Mouse (Mus musculus) heart, postnatal 10 days (tissue): ENCODE results near the gene Unc93a. TPM values are rescaled to one million over a fixed set of nuclear protein-coding genes. Genes with fewer than 3 reads are reported as not detected.
"Not testable (repeated sequence)": the region's sequence is repeated elsewhere in the genome, so short reads cannot be mapped to it uniquely, and the experiment has no call there.

Experiments used
- DNase-seq, 2 experiments: peaks; one replicate each; pipeline ENCODE4 v3.0.0; 2021
- intact Hi-C: fragments of 180-260 bp; cut with DNase I; formaldehyde crosslinking; loops from one replicate; pipeline ENCODE4 v1.15.1; 2025
- total RNA-seq, 2 experiments: library from RNA; stranded (reverse); gene quantifications; 2 replicates each; pipeline ENCODE4 v1.2.3; 2021

The Unc93a gene
- total RNA-seq, 2 experiments from 2014 or later, result not detected

DNA sequence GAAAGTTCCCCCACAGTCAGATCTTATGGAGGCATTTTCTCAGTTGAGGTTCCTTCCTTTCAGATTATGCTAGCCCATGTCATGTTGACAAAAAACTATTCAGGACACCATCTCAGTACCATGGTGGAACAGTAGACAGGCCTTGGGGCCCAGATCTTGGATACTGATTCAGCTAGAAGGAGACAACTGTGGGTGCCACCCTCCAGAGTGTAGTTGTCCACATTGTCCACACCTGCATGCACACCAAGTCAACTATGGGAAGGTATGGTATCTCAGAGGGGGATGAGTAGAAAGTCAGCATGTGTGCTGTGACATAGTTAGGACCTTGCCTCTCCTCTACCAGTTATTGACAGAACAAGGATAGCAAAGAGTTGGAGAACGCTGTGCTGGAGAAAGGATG lies 40.1 kb downstream of the Unc93a start:
- DNase-seq, intact Hi-C loops: not testable (repeated sequence)

GRCm38 (mm10) chr17:13069227-13069626 lies 62.4 kb downstream of the Unc93a start:
- intact Hi-C loops, result not testable (repeated sequence)

DNA sequence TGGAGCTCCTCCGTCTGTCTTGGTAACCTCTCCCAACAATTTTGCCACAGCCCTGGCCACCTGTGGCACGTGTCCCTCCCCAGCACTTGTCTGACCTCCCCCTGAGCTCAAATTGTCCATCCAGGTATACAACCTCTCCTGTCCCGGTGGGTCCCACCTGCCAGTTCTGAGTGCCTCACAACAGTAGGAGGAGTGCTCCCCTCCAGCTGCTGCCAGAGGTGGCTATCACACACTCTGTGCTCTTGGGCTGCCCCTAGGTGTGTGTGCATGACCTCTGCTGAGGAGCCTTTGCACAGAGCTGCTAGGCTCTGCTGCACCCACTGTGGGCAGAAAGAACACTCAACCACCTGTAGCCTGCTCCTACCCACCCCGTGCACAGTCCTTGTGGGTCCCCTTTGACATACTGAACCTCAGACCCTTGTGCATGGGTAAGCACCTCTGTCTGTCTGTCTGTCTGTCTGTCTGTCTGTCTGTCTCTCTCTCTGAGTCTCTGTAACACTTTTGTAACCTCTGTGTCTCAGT lies 63.7 kb downstream of the Unc93a start:
- intact Hi-C loops, DNase-seq: not testable (repeated sequence)

More at GRCm38 (mm10) chr17:13069227-13069626, 62.4 kb downstream of the Unc93a start:
- not testable (repeated sequence) for DNase-seq

DNA sequence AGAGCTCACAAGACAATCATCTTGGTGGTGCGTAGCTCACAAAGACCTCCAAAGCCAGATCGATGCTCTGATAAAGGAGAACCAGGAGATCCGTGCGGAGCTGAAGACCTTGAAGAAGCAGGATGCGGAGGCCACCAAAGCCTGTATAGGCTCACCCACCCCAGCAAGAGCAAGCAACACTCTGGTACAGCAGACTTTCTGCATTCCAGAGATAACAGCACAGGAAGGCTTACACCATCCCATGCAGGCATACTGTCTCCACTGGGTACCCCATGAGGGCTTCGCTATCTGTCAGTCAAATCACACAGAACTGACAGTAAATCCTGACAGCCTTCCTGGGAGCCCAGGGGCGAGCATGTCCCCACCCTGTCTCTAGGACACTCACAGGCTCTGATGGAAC lies 68.7 kb downstream of the Unc93a start:
- DNase-seq, intact Hi-C loops: not testable (repeated sequence)

GRCm38 (mm10) chr17:13060804-13061203 lies 70.8 kb downstream of the Unc93a start, which contains the start of gene Tcp10b:
Tcp10b (plus strand) TSS chr17:13061104.
- DNase-seq, intact Hi-C loops: not testable (repeated sequence)

Other genes starting within 250 kb of the Unc93a start
- 1 to 10 TPM; 1.3 to 1.5 TPM for gene Pnldc1, start 221.6 kb downstream of the Unc93a start, total RNA-seq
- 100 to 1,000 TPM; 226 to 233 TPM for gene Tcp1, start 216.1 kb downstream of the Unc93a start, total RNA-seq
- 100 to 1,000 TPM; 159 to 170 TPM for gene Mrpl18, start 215.5 kb downstream of the Unc93a start, total RNA-seq
- gene Acat3, start 191.2 kb downstream of the Unc93a start, total RNA-seq, result not detected
- 10 to 100 TPM; 13.2 to 17.0 TPM for gene Acat2, start 171.1 kb downstream of the Unc93a start, total RNA-seq
- gene Wtap, start 137.6 kb downstream of the Unc93a start, total RNA-seq, result 10 to 100 TPM; 50.2 to 51.6 TPM
- gene Sod2, start 125.0 kb downstream of the Unc93a start, total RNA-seq, result 100 to 1,000 TPM; 815 to 853 TPM
- not detected for gene Gpr31b, start 79.5 kb downstream of the Unc93a start, total RNA-seq
- gene Tcp10b, start 70.7 kb downstream of the Unc93a start, total RNA-seq, result under 1 TPM; 0.17 to 0.36 TPM
- not detected for gene Smok2a, start 89.4 kb upstream of the Unc93a start, total RNA-seq
- not detected for gene Smok2b, start 98.4 kb upstream of the Unc93a start, total RNA-seq
- gene Tcp10c, start 222.8 kb upstream of the Unc93a start, total RNA-seq, result not detected